Mouse (Mus musculus) E14TG2a.4 (cell line): ENCODE measurements around the gene Ncam1.

Source experiments
- CTCF ChIP-seq: conservative IDR thresholded peaks from 2 replicates; pipeline ENCODE4 v1.5.1; 2014; ENCODE audit warnings: low read length
- NANOG ChIP-seq: IDR thresholded peaks from 2 replicates; pipeline ENCODE4 v1.6.1; 2014; ENCODE audit warnings: borderline replicate concordance, low read length, mixed read lengths
- POU5F1 ChIP-seq: IDR thresholded peaks from 2 replicates; pipeline ENCODE4 v1.6.1; 2014; ENCODE audit warnings: low read length, borderline replicate concordance

DNA sequence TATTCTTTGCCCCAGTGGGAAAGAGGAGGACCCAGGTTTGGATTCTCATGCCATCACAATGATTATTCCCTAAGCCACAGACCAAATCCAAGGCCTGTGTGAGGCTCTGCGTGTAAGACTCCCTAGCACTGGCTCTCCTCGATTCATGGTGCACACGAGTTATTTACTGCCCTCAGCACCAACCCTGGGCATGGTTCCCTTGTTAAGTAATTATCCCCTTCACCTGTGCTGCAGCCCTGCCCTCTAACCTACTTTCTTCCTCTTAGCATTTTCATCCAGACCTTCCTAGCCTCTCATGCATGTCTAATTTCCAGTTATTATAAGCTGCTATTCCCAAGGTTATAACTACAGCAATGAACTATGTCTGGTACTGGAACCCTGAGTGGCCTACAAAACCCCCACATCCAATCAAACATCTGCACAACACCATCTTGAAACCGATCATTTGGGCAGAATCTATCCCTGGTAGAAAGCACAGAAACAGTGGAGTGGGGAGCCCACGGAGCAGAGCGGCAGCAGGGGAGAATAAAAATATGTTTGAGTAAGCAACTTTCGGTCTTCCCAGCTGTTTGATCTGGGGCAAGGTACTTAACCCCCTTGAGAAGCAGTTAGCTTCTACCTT, 116.8 kb downstream of the Ncam1 start:
- TF ChIP-seq CTCF (no peak), POU5F1 (no peak), NANOG (no peak)
